Mouse (Mus musculus) yolk sac, embryonic 10.5 days (tissue): ENCODE results near the gene Nrip2.
A peak's percentile ranks its signal among the peaks of the same experiment; 100 is the strongest.

Experiments
- DNase-seq: peaks from one replicate; pipeline ENCODE4 v3.0.0-alpha.2; 2017; ENCODE audit warnings: low spot score

The Nrip2 gene

GRCm38 (mm10) chr6:128437731-128438316 lies 38.7 kb downstream of the Nrip2 start:
- DNase-seq = peak; percentile 87

- peak; percentile 93 for DNase-seq
Measured at GRCm38 (mm10) chr6:128438317-128438870, 39.3 kb downstream of the Nrip2 start, which contains the start of gene Fkbp4. TSS of gene Fkbp4 (minus strand) at chr6:128438677.

- no peak for DNase-seq
Measured at GRCm38 (mm10) chr6:128438871-128439341, 39.8 kb downstream of the Nrip2 start.

GRCm38 (mm10) chr6:128440238-128440637 lies 41.1 kb downstream of the Nrip2 start:
- DNase-seq = no peak

- DNase-seq = peak; percentile 77
Measured at GRCm38 (mm10) chr6:128445761-128446535, 46.9 kb downstream of the Nrip2 start.

- no peak for DNase-seq
Measured at GRCm38 (mm10) chr6:128447063-128447462, 48.0 kb downstream of the Nrip2 start.

DNA sequence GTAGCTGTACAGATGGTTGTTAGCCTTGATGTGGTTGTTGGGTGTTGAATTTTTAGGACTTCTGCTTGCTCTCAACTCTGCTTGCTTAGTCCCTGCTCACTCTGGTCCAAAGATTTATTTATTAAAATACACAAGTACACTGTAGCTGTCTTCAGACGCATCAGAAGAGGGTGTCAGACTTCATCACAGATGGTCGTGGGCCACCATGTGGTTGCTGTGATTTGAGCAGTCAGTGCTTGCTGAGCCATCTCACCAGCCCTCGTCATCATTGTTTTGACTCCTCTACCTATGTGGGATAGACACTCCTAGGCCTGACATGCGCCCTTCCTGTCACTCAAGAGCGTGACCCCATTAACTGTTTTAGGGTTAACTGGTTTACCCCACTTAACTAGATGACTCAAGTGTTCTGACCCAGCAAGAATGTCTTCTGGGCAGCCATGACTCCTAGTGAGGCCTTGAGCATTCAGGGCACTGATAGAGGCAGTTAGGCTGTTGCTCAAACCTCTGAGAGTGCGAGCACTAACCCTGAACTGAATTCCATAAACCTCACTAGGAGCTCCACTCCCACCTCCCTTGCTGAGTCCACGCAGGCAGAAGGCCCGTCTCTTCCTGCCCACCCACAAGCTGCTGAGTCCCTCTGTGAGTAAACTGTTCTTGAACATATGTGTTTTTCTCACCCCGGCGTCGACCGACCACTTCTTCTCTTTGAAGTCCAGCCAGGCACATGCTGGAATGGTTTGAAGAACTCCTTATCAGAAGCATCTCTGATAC lies 56.9 kb downstream of the Nrip2 start:
- DNase-seq = no peak

DNA sequence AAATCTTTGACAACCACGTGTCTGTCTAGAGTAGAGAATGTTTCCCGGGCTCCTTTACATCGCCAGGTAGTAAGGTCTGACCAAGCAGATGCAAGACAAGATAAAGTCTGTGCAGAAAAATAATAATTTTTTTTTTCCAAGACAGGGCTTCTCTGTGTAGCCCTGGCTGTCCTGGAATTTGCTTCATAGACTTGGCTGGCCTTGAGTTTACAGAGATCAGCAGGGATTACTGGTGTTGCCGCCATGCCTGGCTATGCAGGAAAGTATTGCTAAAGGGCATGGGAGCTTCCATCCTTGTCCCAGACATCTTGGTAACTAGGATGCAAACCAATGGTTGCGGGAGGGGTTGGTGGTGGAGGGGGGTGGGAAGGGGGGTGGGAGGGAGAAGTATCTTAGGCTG lies 58.1 kb downstream of the Nrip2 start:
- DNase-seq = no peak

GRCm38 (mm10) chr6:128460321-128460720 lies 61.2 kb downstream of the Nrip2 start:
- DNase-seq = no peak

- DNase-seq = no peak
Measured at GRCm38 (mm10) chr6:128460729-128461503, 61.8 kb downstream of the Nrip2 start.

- no peak for DNase-seq
Measured at GRCm38 (mm10) chr6:128461606-128462005, 62.5 kb downstream of the Nrip2 start.

GRCm38 (mm10) chr6:128464996-128465395 lies 65.9 kb downstream of the Nrip2 start:
- DNase-seq = no peak
